Mouse (Mus musculus) CD4-positive, CD25-positive, alpha-beta regulatory T cell, adult 9 weeks (primary cell): ENCODE data around the gene Sgpl1. TPM values are rescaled to one million over a fixed set of nuclear protein-coding genes. Genes with fewer than 3 reads are reported as not detected.

ENCODE experiments used
- polyA plus RNA-seq: library from polyadenylated mRNA; unstranded; fragments of 100-300 nt; shearing (Covaris generic); gene quantifications from one replicate; pipeline ENCODE4 v1.2.1, GENCODE M21; 2017

Gene Sgpl1
- polyA plus RNA-seq = 99.9 TPM

DNA sequence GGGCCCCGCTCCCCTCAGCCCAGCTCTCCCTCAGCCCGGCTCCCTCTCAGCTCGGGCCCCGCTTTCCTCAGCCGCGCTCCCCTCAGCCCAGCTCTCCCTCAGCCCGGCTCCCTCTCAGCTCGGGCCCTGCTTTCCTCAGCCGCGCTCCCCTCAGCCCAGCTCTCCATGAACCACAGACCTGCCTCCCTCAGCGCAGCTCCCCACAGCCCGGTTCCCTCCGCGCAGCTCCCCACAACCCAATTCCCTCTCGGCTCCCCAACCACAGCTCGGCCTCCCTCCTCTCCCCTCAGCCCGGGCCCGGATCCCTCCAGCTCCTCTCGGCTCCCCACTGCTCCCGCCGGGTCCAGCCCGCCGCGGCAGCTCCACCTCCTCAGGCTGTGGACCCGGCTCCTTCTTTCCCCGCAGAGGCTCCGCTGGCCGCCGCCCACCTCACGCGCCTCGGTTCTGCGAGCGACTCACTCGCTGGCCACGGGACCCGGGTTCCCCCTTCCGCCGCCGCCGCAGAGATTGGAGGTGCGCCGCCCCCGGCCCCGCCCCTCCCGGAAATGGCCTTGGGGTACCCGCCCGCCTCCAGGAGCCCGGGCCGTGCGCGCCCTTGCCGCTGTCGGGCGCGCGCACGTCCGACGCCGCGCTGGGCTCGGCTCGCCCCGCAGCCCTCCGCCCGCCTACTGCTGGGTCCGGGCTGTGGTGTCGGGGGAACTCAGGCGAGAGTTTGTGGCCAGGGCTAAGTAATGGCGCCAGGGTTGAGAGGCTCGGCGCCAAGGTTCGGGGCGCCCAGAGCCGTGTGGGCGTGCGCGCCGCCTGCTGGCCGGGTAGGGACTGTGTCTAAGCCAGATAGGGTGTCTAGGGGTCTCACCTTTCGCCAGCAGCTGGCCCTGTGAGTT, at the start of gene Sgpl1:
Gene Sgpl1 (minus strand): TSS at position 547 of the 884 bp plus-strand sequence.

GRCm38 (mm10) chr10:61171654-61172053, 24.2 kb upstream of the Sgpl1 start, which contains the start of gene Tbata:
Tbata (plus strand) TSS chr10:61171954.

DNA sequence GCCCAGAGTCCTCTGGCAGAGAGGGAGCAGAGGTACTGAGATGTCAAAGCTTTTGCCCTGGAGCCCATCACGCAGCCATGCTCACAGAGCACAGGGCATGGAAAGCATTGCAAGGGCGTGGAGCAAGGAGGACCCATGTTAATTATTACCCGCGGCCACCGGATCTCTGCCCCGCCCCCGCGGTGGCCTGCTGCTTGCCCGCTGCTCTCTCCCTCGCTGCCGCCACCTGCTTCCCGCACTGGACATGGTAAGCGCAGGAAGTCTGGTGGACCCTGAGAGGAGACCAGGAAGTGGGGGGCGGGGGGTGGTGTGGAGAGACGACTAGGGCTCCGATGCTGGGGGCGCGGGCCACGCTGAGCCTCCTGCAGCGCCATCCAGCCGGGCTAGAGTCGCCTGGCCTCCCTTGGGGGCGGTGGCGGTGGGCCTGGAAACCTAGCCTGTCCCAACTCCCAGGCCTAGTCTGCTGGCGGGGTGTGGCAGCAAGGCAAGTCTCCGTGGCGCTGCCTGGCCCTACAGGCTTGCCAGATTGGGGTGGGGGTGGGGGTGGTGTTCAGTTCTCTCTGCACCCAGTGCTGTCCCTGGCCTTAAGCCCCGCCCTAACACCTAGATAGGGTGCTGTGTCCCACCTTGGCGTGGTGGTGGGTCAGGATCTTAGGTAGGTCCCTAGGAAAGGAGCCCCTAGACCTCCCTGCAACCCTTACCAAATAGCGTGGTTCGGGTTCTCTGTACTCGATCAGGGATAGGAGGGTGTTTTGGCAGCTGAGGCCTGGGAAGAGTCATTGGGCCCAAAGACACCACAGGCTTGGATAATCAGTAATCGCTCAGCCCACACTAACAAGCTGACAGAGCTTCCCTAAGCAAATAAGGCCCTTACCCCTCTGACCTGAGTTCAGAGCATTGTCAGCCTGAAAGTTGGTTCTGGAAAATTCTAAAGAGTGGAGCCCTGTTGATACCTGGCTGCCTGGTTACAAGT, 58.0 kb downstream of the Sgpl1 start, which contains the start of gene Pcbd1:
Gene Pcbd1 (plus strand): TSS at position 162 of the 973 bp plus-strand sequence.

Other genes starting within 250 kb of the Sgpl1 start
- 0.83 TPM for gene Pcbd1, start 58.4 kb downstream of the Sgpl1 start, polyA plus RNA-seq
- not detected for gene Tbata, start 24.3 kb upstream of the Sgpl1 start, polyA plus RNA-seq
- gene Adamts14, start 125.7 kb upstream of the Sgpl1 start, polyA plus RNA-seq = 0.36 TPM
- 16.3 TPM for gene Prf1, start 150.1 kb upstream of the Sgpl1 start, polyA plus RNA-seq
- gene Pald1, start 235.8 kb upstream of the Sgpl1 start, polyA plus RNA-seq = not detected